Mouse (Mus musculus) liver, embryonic 11.5 days (tissue): ENCODE data around the gene C1ql3. TPM values are rescaled to one million over a fixed set of nuclear protein-coding genes. Genes with fewer than 3 reads are reported as not detected.
A peak's percentile ranks its signal among the peaks of the same experiment; 100 is the strongest.

ENCODE experiments used
- ATAC-seq: fragments of 200-750 bp; cut with Nextera tagmentation; replicated peaks from 2 replicates; pipeline ENCODE4 v1.8.0; 2017; ENCODE audit warnings: moderate number of reproducible peaks, mild to moderate bottlenecking, moderate TSS enrichment, moderate library complexity; ENCODE audit not compliant: low FRiP score
- DNase-seq: peaks from one replicate; pipeline ENCODE4 v3.0.0-alpha.2; 2017; ENCODE audit warnings: low spot score
- H3K27ac ChIP-seq: fragments of 300-500 bp; sonication (generic); 2 replicates; pipeline ENCODE4 v1.5.1; 2014; ENCODE audit warnings: mild to moderate bottlenecking, low read depth, low read length, control low read depth
- H3K27me3 ChIP-seq: fragments of 300-500 bp; sonication (generic); replicated peaks from 2 replicates; pipeline ENCODE4 v1.6.1; 2014; ENCODE audit warnings: low read length, mixed read lengths; ENCODE audit not compliant: control insufficient read depth, insufficient read depth
- H3K36me3 ChIP-seq: fragments of 300-500 bp; sonication (generic); 2 replicates; pipeline ENCODE4 v1.6.1; 2014; ENCODE audit warnings: mild to moderate bottlenecking, low read length, moderate library complexity, mixed read lengths; ENCODE audit not compliant: control insufficient read depth, insufficient read depth
- H3K4me1 ChIP-seq: fragments of 300-500 bp; sonication (generic); replicated peaks from 2 replicates; pipeline ENCODE4 v1.6.1; 2014; ENCODE audit warnings: low read length, mixed read lengths; ENCODE audit not compliant: control insufficient read depth, insufficient read depth
- H3K4me2 ChIP-seq: fragments of 300-500 bp; sonication (generic); 2 replicates; pipeline ENCODE4 v1.6.1; 2014; ENCODE audit warnings: mild to moderate bottlenecking, control low read depth, moderate library complexity
- H3K4me3 ChIP-seq: fragments of 300-500 bp; sonication (generic); 2 replicates; pipeline ENCODE4 v1.5.1; 2014; ENCODE audit warnings: low read depth, low read length, control low read depth
- H3K9ac ChIP-seq: fragments of 300-500 bp; sonication (generic); 2 replicates; pipeline ENCODE4 v1.6.1; 2014; ENCODE audit warnings: low read depth, low read length, control low read depth
- H3K9me3 ChIP-seq: fragments of 300-500 bp; sonication (generic); 2 replicates; pipeline ENCODE4 v1.6.1; 2016; ENCODE audit warnings: low read length, inconsistent platforms, mixed read lengths; ENCODE audit not compliant: control insufficient read depth
- WGBS: fragments of 180-500 bp; shearing (Covaris S2); extraction: QIAGEN DNeasy Blood & Tissue Kit; methylation state at CpG from one replicate; pipeline ENCODE4 v1.1.7; 2014; 5-methylcytosine and 5-hydroxymethylcytosine counted together
- polyA plus RNA-seq: library from polyadenylated mRNA; unstranded; fragments of >200 nt; fragmentation: Nextera tagmentation; extraction: Ambion mirVana; gene quantifications from 2 replicates; pipeline ENCODE4 v1.2.1, GENCODE M21; 2014

The C1ql3 gene
- polyA plus RNA-seq: 0.38 and 0.65 TPM in 2 replicates

GRCm38 (mm10) chr2:13011472-13011871, at the start of gene C1ql3:
TSS of gene C1ql3 (minus strand) at chr2:13011806.
- Histone ChIP-seq H3K4me2 (peak within 1 kb of the TSS; percentile 90), H3K9ac (no peak within 1 kb of the TSS), H3K27me3 (peaks cover 53% of the 10 kb centered on the region), H3K27ac (no peak within 1 kb of the TSS), H3K4me1 (peaks cover 9% of the 10 kb centered on the region; the same call in 1 of the 2 replicates), H3K9me3 (no peaks in the 10 kb centered on the region), H3K4me3 (peak within 1 kb of the TSS; percentile 59), H3K36me3 (no peaks in the 10 kb centered on the region)
- WGBS: 2% methylated on average over 19 of the region's 19 CpGs
- ATAC-seq (no peak), DNase-seq (peak; percentile 32)

- Histone ChIP-seq H3K27me3 (no peaks in the 10 kb centered on the region), H3K4me3 (no peak overlapping the region), H3K9ac (no peak overlapping the region), H3K4me2 (no peak overlapping the region), H3K4me1 (no peaks in the 10 kb centered on the region), H3K27ac (no peak overlapping the region), H3K36me3 (no peaks in the 10 kb centered on the region), H3K9me3 (no peaks in the 10 kb centered on the region)
- ATAC-seq (no peak), DNase-seq (no peak)
- WGBS: 83% methylated on average over 5 of the region's 5 CpGs
Observed at GRCm38 (mm10) chr2:13060426-13061170, 49.0 kb upstream of the C1ql3 start.

GRCm38 (mm10) chr2:13048649-13049048, 37.0 kb upstream of the C1ql3 start:
- no peaks in the 10 kb centered on the region for H3K9me3 ChIP-seq
- H3K36me3 ChIP-seq: no peaks in the 10 kb centered on the region
- H3K27me3 ChIP-seq: no peaks in the 10 kb centered on the region
- H3K9ac ChIP-seq: no peak overlapping the region
- 0 out of 2 replicates have a peak, but pooled peaks cover 2% of the 10 kb centered on the region for H3K4me1 ChIP-seq
- ATAC-seq: no peak
- 77% methylated on average over 6 of the region's 6 CpGs for WGBS
- H3K4me2 ChIP-seq: no peak overlapping the region
- no peak overlapping the region for H3K4me3 ChIP-seq
- no peak for DNase-seq
- no peak overlapping the region for H3K27ac ChIP-seq

- H3K27ac ChIP-seq: no peak overlapping the region
- no peaks in the 10 kb centered on the region for H3K27me3 ChIP-seq
- whole genome bisulfite sequencing: 77% methylated on average over 4 of the region's 4 CpGs
- H3K4me2 ChIP-seq: no peak overlapping the region; the same call in 1 of the 2 replicates
- DNase-seq (no peak), ATAC-seq (peak; percentile 99)
- H3K9ac ChIP-seq: no peak overlapping the region
- no peaks in the 10 kb centered on the region for H3K36me3 ChIP-seq
- H3K4me3 ChIP-seq: no peak overlapping the region
- no peaks in the 10 kb centered on the region for H3K9me3 ChIP-seq
- H3K4me1 ChIP-seq: 0 out of 2 replicates have a peak, but pooled peaks cover 2% of the 10 kb centered on the region
Observed at GRCm38 (mm10) chr2:13044555-13044954, 32.9 kb upstream of the C1ql3 start.

GRCm38 (mm10) chr2:13039785-13040184, 28.2 kb upstream of the C1ql3 start:
- no peaks in the 10 kb centered on the region for H3K27me3 ChIP-seq
- no peak overlapping the region for H3K4me2 ChIP-seq
- H3K4me1 ChIP-seq: 0 out of 2 replicates have a peak, but pooled peaks cover under 1% of the 10 kb centered on the region
- WGBS: 78% methylated on average over 4 of the region's 4 CpGs
- H3K9ac ChIP-seq: no peak overlapping the region
- DNase-seq: no peak
- no peak overlapping the region for H3K4me3 ChIP-seq
- H3K9me3 ChIP-seq: no peaks in the 10 kb centered on the region
- no peak overlapping the region for H3K27ac ChIP-seq
- no peak; the same call in 1 of the 2 replicates for ATAC-seq
- H3K36me3 ChIP-seq: no peaks in the 10 kb centered on the region

GRCm38 (mm10) chr2:13038772-13039171, 27.2 kb upstream of the C1ql3 start:
- ATAC-seq: no peak
- no peaks in the 10 kb centered on the region for H3K27me3 ChIP-seq
- H3K9me3 ChIP-seq: no peaks in the 10 kb centered on the region
- no peaks in the 10 kb centered on the region for H3K36me3 ChIP-seq
- 64% methylated on average over 3 of the region's 3 CpGs for WGBS
- H3K4me1 ChIP-seq: no peaks in the 10 kb centered on the region
- H3K4me2 ChIP-seq: no peak overlapping the region
- DNase-seq: no peak
- no peak overlapping the region for H3K9ac ChIP-seq
- H3K27ac ChIP-seq: no peak overlapping the region
- no peak overlapping the region for H3K4me3 ChIP-seq

GRCm38 (mm10) chr2:13018861-13019260, 7.3 kb upstream of the C1ql3 start:
- Histone ChIP-seq H3K27ac (no peak overlapping the region), H3K9me3 (no peaks in the 10 kb centered on the region), H3K4me1 (no peaks in the 10 kb centered on the region), H3K27me3 (peaks cover 3% of the 10 kb centered on the region; the same call in 1 of the 2 replicates), H3K4me2 (no peak overlapping the region), H3K36me3 (no peaks in the 10 kb centered on the region), H3K4me3 (no peak overlapping the region), H3K9ac (no peak overlapping the region)
- 65% methylated on average over 1 of the region's 1 CpGs for WGBS
- no peak for ATAC-seq
- DNase-seq: no peak

- Histone ChIP-seq H3K9ac (no peak overlapping the region), H3K27ac (no peak overlapping the region)
- DNase-seq: no peak
Observed at GRCm38 (mm10) chr2:13018382-13018781, 6.8 kb upstream of the C1ql3 start.

GRCm38 (mm10) chr2:13011973-13012372, 367 bp upstream of the C1ql3 start:
- no peak overlapping the region; the same call in 1 of the 2 replicates for H3K4me2 ChIP-seq
- H3K4me1 ChIP-seq: peaks cover 9% of the 10 kb centered on the region; the same call in 1 of the 2 replicates
- H3K9ac ChIP-seq: no peak overlapping the region
- no peak overlapping the region for H3K4me3 ChIP-seq
- H3K36me3 ChIP-seq: no peaks in the 10 kb centered on the region
- H3K27ac ChIP-seq: no peak overlapping the region
- WGBS: 39% methylated on average over 3 of the region's 3 CpGs
- ATAC-seq (no peak), DNase-seq (no peak)
- no peaks in the 10 kb centered on the region for H3K9me3 ChIP-seq
- peaks cover 53% of the 10 kb centered on the region for H3K27me3 ChIP-seq

More at GRCm38 (mm10) chr2:13018382-13018781, 6.8 kb upstream of the C1ql3 start:
- 42% methylated on average over 5 of the region's 5 CpGs for WGBS
- no peaks in the 10 kb centered on the region for H3K9me3 ChIP-seq
- H3K4me3 ChIP-seq: no peak overlapping the region
- ATAC-seq: no peak
- no peak overlapping the region for H3K4me2 ChIP-seq
- no peaks in the 10 kb centered on the region for H3K4me1 ChIP-seq
- H3K27me3 ChIP-seq: peaks cover 8% of the 10 kb centered on the region; the same call in 1 of the 2 replicates
- no peaks in the 10 kb centered on the region for H3K36me3 ChIP-seq
